Mouse (Mus musculus): ENCODE measurements around the gene Gstm5.

Gene Gstm5

DNA sequence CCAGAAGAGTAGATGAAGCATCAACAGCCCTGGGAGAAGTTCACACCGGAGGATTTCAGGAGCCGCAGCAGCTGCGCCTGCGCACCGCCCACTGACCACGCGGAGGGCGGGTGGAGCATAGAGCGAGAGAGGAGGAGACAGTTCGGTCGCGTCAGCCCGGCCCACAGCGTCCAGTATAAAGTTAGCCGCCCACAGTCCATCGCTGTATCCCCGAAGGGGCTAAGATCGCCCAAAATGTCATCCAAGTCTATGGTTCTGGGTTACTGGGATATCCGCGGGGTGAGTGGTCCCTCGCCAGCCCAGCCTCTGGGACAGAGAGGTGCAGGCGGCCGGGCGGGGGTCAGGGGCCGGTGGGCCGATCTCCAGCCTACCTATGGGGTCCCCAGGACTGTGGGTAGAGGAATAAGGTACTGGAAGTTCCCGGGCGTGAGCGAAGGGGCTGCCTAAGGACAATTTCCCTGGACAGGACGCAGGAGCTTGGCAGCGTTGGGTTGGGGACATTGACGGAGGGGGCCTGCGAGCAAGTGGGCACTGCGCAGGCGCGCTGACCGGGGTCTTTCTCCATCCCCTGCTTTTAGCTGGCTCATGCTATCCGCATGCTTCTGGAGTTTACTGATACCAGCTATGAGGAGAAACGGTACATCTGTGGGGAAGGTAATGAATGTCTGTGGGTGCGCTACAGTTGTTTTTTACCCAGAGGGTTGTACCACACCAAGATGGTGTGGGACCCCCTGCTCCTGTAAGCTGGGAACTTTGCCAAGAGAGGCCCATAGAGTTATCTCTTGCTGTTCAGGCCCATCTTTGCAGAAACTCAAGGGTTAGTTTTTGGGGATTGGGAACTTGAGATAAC lies at the start of gene Gstm5:
Gstm5 (plus strand) TSS at position 102 of the 850 bp plus-strand sequence.
- TF ChIP-seq GATA4 (IDR thresholded peaks at IDR 0.05; ENCODE audit: insufficient replicate concordance, low read length): no peak

DNA sequence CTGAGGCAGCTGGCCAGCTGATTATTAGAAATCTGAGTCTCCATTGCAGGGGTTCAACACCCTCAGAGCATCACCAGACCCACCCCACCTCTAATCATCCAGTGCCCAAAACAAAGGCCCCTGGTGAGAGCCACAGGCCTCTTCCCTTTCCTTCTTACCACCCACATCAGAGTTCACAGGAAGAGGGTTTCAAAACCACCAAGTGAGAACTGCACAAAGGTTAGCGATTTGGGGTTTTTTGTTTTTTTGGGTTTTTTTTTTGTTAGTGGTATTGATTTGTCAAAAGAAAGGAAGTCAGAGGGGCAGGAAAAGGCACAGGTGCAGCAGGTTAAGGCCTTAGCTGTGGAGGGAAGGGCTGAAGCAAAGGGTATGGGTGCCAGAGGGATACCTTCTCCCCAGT lies 49.4 kb upstream of the Gstm5 start:
- TF ChIP-seq GATA4 (IDR thresholded peaks at IDR 0.05; ENCODE audit: insufficient replicate concordance, low read length): no peak

DNA sequence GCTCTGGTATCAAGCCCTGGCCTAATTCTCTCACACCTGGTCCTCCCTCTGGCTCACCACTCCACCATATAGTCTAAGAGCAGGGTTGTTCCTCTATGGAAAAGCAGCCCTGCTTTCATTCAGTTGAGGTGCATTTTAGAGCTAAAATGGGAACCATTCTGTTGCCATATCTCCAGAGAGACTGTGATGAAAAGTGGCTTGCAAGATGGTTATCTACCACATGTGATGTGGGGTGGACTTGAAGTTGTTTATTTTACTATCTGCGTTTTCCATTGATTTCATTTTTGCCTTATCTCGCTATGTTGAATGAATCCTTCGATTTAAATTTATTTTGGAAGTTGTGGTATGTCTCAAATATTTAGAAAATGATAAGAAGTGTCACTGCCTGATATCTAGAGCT lies 48.8 kb upstream of the Gstm5 start:
- no peak for TF ChIP-seq GATA4 (IDR thresholded peaks at IDR 0.05; ENCODE audit: insufficient replicate concordance, low read length)

DNA sequence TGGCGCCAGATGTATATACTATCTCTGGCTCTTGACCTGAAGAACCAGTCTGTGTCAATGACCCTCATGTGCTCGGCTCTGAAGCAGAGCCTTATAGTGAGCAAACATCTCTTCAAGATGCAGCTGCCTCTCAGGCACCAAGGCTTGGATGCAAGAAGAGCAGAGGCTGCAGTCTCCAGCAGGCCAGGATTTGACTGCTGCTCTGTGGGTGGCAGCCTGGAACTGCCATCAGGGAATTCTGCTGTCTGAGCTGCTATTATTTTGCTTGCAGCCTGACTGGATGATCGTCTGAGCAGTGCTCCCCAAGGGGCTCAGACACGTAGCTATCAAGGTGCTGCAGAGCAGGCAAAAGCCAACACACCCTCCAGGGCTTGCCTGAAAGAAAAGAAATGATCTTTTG lies 47.5 kb upstream of the Gstm5 start:
- TF ChIP-seq GATA4 (IDR thresholded peaks at IDR 0.05; ENCODE audit: insufficient replicate concordance, low read length): no peak

DNA sequence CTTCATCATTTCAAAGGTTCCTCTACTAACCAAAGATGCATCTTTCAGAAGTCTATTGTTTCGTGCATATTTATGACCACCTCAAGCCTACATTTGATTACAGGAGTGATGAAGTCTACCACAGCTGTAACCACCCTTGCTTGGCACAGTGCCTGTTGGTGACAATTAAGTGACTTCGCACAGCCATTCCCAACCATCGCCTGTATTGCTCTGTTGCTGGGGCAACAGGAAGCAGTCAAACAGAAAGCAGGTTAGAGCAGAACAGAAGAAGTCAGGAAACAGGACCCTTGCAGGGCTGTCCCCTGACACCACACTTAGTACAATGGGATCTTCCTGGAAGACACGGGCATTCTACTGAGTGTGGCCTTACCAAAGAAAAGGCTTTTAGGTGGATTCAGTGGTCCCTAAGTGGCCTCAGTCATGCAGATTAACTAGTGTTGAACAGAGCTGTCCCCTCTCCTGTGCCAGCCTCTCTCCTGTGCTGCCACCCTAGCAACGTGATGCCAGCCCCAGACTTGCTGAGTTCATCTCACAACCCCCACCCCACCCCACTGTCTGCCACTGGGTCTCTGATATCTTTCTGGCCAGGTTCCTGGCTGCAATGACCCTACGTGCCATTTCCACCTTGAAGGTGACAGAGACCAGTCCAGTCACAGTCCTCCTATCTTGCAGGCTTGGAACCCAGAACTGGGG lies 46.5 kb upstream of the Gstm5 start:
- no peak for TF ChIP-seq GATA4 (IDR thresholded peaks at IDR 0.05; ENCODE audit: insufficient replicate concordance, low read length)

DNA sequence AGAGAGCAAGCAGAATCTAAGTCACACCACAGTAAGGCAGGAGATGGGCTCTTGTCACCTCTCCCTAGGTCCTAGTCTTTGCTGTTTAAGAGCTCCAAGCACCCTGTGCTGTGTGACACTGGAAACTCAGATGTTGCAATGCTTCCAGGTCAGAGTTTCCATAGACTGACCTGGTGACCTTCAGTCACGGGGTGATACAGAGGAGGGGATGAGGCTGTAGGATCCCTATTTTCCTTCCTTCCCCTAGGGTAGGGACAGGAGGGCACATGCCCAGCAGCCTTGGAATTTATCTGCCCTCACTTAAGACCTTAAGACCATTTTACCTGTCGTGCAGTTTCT lies 46.0 kb upstream of the Gstm5 start:
- no peak for TF ChIP-seq GATA4 (IDR thresholded peaks at IDR 0.05; ENCODE audit: insufficient replicate concordance, low read length)

DNA sequence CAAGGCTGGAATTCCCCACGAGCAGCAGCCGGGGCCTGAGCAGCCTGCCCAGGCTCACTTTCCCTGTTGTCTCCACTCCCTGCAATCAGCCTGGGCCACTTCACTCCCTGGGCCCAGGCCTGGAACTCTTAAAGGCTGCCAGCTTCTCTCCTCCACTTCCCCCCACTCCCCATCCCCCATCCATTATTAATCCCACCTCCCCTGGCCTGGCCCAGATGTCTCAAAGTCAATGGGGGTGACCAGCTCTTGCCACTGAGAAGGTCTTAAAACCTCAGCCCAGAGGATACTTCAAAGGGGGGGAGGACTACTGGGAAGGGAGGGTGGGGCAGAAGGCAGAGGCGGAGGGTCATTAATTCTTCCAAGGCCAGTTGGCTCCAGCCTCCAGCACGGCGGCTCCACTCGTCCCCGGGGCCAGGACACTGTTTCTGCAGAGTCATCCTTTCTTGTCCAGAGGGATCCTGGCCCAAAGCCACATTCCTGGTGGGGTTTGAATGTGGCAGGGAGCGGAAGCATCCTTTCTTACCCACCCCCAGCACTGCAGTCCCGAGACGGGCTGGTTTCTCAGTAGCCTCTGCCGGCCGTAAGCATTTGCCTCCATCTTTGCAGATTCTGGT lies 45.1 kb upstream of the Gstm5 start:
- no peak for TF ChIP-seq GATA4 (IDR thresholded peaks at IDR 0.05; ENCODE audit: insufficient replicate concordance, low read length)

DNA sequence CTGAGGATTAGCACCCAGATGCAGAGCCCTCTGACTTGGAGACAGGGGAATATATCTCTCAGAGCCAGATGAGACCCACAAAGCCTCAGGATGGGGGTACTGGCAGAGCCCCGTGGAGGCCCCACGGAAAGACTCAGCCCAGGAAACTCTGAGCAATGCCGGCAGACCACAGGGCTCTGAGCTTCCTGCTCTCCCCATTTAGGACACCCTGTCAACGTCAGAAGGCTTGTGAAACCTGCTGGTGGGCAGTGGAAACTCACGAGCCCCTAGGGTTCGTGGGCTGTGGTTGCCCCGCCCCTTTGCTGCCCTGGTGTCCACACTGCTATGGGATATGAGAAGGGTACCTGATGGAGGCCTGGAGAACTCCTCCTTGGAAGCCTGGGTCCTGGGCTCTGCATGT lies 42.8 kb upstream of the Gstm5 start:
- TF ChIP-seq GATA4 (IDR thresholded peaks at IDR 0.05; ENCODE audit: insufficient replicate concordance, low read length): no peak

DNA sequence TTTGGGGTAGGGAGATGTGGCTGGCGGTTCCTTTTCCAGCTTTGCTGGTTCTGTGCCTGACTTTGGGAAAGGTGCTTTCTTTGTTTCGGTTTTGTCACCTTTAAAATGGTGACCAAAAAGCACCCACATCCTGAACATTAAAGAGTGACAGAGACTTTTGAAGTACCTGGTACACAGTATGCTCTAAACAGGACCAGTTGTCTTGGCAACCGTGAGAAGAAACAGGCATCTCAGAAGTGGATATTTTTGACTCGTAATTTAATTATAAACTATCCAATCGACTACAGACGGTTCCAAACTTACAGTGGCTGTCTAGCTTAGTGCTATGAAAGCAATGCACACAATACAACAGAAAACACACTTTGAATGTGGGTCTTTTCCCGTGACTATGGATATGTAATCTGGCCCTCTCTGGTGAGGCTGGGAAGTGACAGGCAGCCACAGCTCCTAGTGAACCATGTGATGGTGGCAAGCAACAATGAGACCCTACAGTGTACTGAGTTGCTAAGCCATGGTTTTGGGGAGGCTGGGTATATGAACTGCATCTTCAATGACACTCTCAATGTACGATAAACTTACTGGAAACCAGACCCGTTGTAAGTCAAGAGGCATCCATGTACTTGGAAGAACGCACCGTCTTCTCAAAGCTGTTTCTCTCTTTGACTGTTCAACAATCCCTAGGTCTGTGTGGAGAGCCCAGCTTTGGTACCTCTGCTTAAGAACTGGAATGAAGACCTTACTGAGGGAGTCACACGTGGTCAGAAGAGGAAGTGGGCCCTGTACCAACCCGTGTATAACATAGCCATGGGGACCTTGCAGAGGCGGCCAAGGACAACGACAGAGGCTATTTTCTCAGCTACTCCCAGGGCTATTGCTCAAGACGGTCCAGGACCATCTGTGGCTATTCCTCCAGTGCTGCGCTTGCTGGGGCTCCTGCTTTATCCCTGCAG lies 42.1 kb upstream of the Gstm5 start:
- TF ChIP-seq GATA4 (IDR thresholded peaks at IDR 0.05; ENCODE audit: insufficient replicate concordance, low read length): no peak

DNA sequence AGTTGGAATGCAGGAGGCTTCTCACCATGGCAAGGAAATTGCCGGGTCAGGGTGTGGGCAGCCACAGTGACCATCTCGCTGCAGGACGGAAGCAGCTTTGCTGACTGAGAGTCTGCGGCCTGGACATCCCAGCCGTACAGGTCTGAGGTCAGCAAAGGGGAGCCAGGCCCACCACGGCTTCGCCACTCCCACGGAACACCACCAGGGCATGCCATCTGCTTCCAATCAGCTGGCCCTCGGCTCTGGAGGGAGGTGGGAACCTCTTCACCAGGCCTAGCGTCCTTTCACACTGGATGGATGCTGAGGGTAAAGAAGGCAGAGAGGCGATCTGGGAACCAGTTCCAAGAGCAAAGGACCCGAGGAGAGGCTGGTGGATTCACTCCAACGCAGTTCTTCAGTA lies 40.3 kb upstream of the Gstm5 start:
- no peak for TF ChIP-seq GATA4 (IDR thresholded peaks at IDR 0.05; ENCODE audit: insufficient replicate concordance, low read length)

DNA sequence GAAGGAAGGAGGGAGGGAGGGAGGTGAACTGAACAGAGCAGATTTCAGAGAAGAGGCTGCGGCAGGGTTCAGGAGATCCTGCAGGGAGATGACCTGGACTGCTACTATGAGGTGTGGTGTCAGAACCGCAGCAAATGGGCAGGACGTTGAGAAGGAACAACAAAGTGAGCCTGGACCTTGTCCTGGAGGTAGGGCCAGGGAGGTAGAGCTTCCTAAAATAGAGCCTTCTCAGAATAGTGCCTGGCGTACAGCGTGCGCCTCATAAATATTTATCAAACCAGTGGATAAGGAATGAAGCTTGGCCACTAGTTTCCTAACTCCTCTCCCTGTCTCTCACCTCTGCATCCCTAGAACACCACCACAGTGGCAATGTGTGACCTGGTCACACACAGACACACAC lies 38.0 kb upstream of the Gstm5 start:
- TF ChIP-seq GATA4 (IDR thresholded peaks at IDR 0.05; ENCODE audit: insufficient replicate concordance, low read length): no peak

DNA sequence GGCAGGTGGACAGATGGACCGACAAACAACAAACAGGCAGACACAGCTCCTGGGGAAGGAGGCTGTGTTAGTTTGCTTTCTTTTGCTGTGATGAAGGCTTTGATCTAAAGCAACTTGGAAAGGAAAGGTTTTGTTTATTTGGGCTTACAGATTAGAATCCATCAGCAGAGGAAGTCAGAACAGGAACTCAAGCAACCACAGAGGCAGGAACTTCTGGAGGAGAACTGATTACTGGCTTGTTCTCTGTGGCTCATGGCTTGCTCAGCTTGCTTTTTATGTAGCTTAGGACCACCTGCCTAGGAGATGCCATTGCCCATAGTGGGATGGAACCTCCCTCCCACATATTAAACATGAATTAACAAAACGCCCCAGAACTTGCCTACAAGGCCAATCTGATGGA lies 33.1 kb upstream of the Gstm5 start:
- TF ChIP-seq GATA4 (IDR thresholded peaks at IDR 0.05; ENCODE audit: insufficient replicate concordance, low read length): peak; percentile 48; the same call in 1 of the 2 replicates

DNA sequence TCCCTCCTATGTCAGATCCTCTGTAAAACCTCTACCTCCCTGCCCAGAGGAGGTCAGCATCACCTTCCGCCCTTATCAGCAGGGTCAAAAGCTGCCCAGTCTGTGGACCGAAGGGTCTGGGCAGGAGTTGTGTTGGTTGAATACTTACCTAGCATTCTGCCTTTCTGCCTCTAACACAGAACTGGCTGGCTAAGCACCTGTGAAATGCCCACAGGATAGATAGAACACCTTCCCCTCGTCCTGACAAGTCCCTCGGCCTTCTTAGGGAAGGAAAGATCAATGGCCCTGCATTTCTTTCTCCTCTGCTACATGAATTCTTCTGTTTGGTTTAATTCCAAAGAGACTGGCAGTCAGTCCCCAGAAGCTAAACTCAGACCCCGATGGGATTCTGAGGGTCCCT lies 32.1 kb upstream of the Gstm5 start:
- TF ChIP-seq GATA4 (IDR thresholded peaks at IDR 0.05; ENCODE audit: insufficient replicate concordance, low read length): no peak

DNA sequence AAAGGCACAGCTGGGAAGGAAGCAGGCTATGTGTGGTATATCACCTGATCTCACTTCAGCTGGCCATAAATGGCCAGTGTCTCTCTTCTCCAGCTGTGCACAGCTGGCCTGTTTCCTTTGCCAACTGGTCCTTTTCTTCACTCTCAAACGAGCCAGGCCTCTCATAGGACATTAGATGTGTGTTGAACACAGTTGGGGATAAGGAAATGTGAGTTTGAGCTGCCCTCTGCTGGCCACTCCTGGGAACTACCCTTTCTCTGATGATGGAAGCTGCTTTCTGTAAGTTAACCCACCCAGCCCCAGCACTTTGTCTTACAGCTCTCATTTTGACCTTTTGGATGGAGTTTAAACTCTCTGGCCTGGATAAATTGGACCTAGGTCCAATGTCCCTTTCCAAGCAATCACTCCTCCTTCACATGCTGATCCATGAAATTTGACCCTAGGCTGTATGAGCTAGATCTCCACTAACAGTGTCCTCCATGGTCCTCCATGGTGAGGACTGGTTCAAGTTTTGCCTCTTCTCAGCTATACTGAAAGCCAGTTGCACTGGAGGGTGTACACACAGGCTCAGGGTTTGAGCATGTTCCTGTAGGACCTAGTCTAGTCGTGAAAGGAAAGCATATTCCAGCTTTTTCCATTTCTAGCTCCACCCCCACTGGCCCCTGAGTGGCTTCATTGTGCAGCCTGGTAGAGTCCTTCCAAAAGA lies 31.6 kb upstream of the Gstm5 start:
- TF ChIP-seq GATA4 (IDR thresholded peaks at IDR 0.05; ENCODE audit: insufficient replicate concordance, low read length): no peak

All from liver, adult (tissue).